Mouse (Mus musculus): ENCODE data around the gene Zdhhc23. TPM values are rescaled to one million over a fixed set of nuclear protein-coding genes. Genes with fewer than 3 reads are reported as not detected.

Zdhhc23 gene
- polyA plus RNA-seq, 1 experiment from 2014 or later, result 1.3 TPM

DNA sequence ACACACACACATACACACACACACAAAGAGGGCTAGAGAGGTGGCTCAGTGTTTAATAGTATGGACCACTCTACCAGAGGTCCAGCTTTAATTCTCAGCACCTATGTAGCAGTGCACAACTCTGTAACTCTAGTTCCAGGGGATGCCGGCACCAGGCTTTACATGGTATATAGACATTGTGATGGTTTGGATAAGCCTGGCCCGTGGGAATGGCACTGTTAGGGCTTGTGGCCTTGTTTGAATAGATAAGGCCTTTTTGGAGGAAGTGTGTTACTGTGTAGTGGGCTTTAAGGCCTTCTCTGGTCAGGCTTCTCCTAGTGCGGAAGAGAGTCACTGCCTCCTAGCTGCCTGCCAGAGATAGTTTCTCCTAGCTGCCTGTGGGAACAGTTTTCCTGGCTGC lies 60.7 kb downstream of the Zdhhc23 start:
- H3K9ac ChIP-seq (ENCODE audit: low read length), result no peak overlapping the region
- no peak overlapping the region for H3K4me3 ChIP-seq (ENCODE audit: low read depth, low read length)
- no peak overlapping the region for H3K4me2 ChIP-seq (ENCODE audit: low read length)
- H3K4me1 ChIP-seq (ENCODE audit: control insufficient read depth, insufficient read depth, low read length), result no peaks in the 10 kb centered on the region
- no peak overlapping the region for H3K27ac ChIP-seq (ENCODE audit: low read depth, low read length)
- no peaks in the 10 kb centered on the region for H3K27me3 ChIP-seq (replicated peaks; ENCODE audit: control insufficient read depth, insufficient read depth, low read length)
- 92% methylated on average over 3 of the region's 3 CpGs for WGBS
- H3K9me3 ChIP-seq (replicated peaks; ENCODE audit: control insufficient read depth, low read length), result no peaks in the 10 kb centered on the region
- no peak for ATAC-seq
- no peaks in the 10 kb centered on the region for H3K36me3 ChIP-seq (ENCODE audit: control insufficient read depth, insufficient read depth, low read length)
- no peak for DNase-seq (ENCODE audit: low spot score)

Small RNA genes within 50 kb of the gene (microRNA-seq; reads per million reads assigned to microRNA genes)
- not detected for gene Mir3470b

Other genes starting within 250 kb of the Zdhhc23 start
- 0.12 and 0.13 TPM in 2 replicates for gene Drd3, start 225.8 kb downstream of the Zdhhc23 start, polyA plus RNA-seq (2014; fragmentation: Nextera tagmentation; extraction: Ambion mirVana)
- 6.6 and 6.7 TPM in 2 replicates for gene Ccdc191, start 90.0 kb downstream of the Zdhhc23 start, polyA plus RNA-seq (2014; fragmentation: Nextera tagmentation; extraction: Ambion mirVana)
- gene Qtrt2, start 53.0 kb downstream of the Zdhhc23 start, polyA plus RNA-seq (2014; fragmentation: Nextera tagmentation; extraction: Ambion mirVana), result 27.7 and 32.7 TPM in 2 replicates
- gene Gramd1c, start 83.6 kb upstream of the Zdhhc23 start, polyA plus RNA-seq (2014; fragmentation: Nextera tagmentation; extraction: Ambion mirVana), result 2.1 and 2.3 TPM in 2 replicates
- gene Atp6v1a, start 159.9 kb upstream of the Zdhhc23 start, polyA plus RNA-seq (2014; fragmentation: Nextera tagmentation; extraction: Ambion mirVana), result 125 and 127 TPM in 2 replicates
- gene Naa50, start 160.0 kb upstream of the Zdhhc23 start, polyA plus RNA-seq (2014; fragmentation: Nextera tagmentation; extraction: Ambion mirVana), result 39.6 and 44.8 TPM in 2 replicates
- 4.3 and 4.6 TPM in 2 replicates for gene Usf3, start 193.5 kb upstream of the Zdhhc23 start, polyA plus RNA-seq (2014; fragmentation: Nextera tagmentation; extraction: Ambion mirVana)